Mouse (Mus musculus) left cerebral cortex, postnatal 36 days (tissue): ENCODE measurements around the gene Gm10392. TPM values are rescaled to one million over a fixed set of nuclear protein-coding genes. Genes with fewer than 3 reads are reported as not detected.

ENCODE experiments used
- DNase-seq, 2 experiments: peaks; one replicate each; pipeline ENCODE4 v3.0.0; 2021 to 2022; ENCODE audit warnings: low spot score in 2 of 2, mixed read lengths in 1 of 2
- intact Hi-C: fragments of 180-260 bp; cut with DNase I; formaldehyde crosslinking; loops from one replicate; pipeline ENCODE4 v1.15.1; 2025
- total RNA-seq, 2 experiments: library from RNA; stranded (reverse); gene quantifications; 2 replicates each; pipeline ENCODE4 v1.2.3; 2021

The Gm10392 gene
- total RNA-seq, 2 experiments from 2014 or later = not detected

GRCm38 (mm10) chr11:77511336-77511735, 7.7 kb downstream of the Gm10392 start:
- intact Hi-C loops = no loop called here
- DNase-seq = no peak

GRCm38 (mm10) chr11:77508068-77509021, 10.7 kb downstream of the Gm10392 start:
- intact Hi-C loops = loop anchor here (5.0 to 10.0 kb wide), 2 partner anchors 119 to 296 kb away; no protein-coding TSS in a partner anchor
- DNase-seq = peak; percentile 83 to 85

- no peak for DNase-seq
- intact Hi-C loops = loop anchor here (5.0 to 10.0 kb wide), 2 partner anchors 120 to 297 kb away; no protein-coding TSS in a partner anchor
These were observed 11.6 kb downstream of the Gm10392 start for GRCm38 (mm10) chr11:77507426-77507825.

GRCm38 (mm10) chr11:77506941-77507340, 12.1 kb downstream of the Gm10392 start:
- intact Hi-C loops = loop anchor here (5.0 to 10.0 kb wide), 2 partner anchors 120 to 298 kb away; no protein-coding TSS in a partner anchor

GRCm38 (mm10) chr11:77506273-77506672, 12.7 kb downstream of the Gm10392 start:
- DNase-seq = no peak
- intact Hi-C loops = loop anchor here (5.0 to 10.0 kb wide), 2 partner anchors 121 to 299 kb away; no protein-coding TSS in a partner anchor

More at GRCm38 (mm10) chr11:77506941-77507340, 12.1 kb downstream of the Gm10392 start:
- no peak for DNase-seq

GRCm38 (mm10) chr11:77505291-77505980, 13.6 kb downstream of the Gm10392 start:
- no peak for DNase-seq
- intact Hi-C loops = loop anchor here (5.0 to 10.0 kb wide), 2 partner anchors 122 to 299 kb away; no protein-coding TSS in a partner anchor

GRCm38 (mm10) chr11:77504377-77504776, 14.6 kb downstream of the Gm10392 start:
- intact Hi-C loops = loop anchor here (10.0 kb wide), 1 partner anchor 300 kb away; no protein-coding TSS in a partner anchor
- DNase-seq = no peak

- DNase-seq = no peak
- intact Hi-C loops = loop anchor here (10.0 kb wide), 1 partner anchor 301 kb away; no protein-coding TSS in a partner anchor
These were observed 15.5 kb downstream of the Gm10392 start for GRCm38 (mm10) chr11:77503511-77503910.

- intact Hi-C loops = loop anchor here (10.0 kb wide), 1 partner anchor 302 kb away; no protein-coding TSS in a partner anchor
- no peak for DNase-seq
These were observed 16.5 kb downstream of the Gm10392 start for GRCm38 (mm10) chr11:77502481-77502880.

GRCm38 (mm10) chr11:77501971-77502370, 17.0 kb downstream of the Gm10392 start:
- intact Hi-C loops = loop anchor here (10.0 kb wide), 1 partner anchor 303 kb away; no protein-coding TSS in a partner anchor
- DNase-seq = no peak

- DNase-seq = peak; percentile 62 to 78
- intact Hi-C loops = loop anchor here (10.0 kb wide), 1 partner anchor 303 kb away; no protein-coding TSS in a partner anchor
These were observed 17.6 kb downstream of the Gm10392 start for GRCm38 (mm10) chr11:77501392-77501791.

- peak; percentile 57 to 66 for DNase-seq
- intact Hi-C loops = loop anchor here (10.0 kb wide), 1 partner anchor 304 kb away; no protein-coding TSS in a partner anchor
These were observed 18.4 kb downstream of the Gm10392 start for GRCm38 (mm10) chr11:77500361-77501325.

- intact Hi-C loops = no loop called here
- DNase-seq = no peak
These were observed 19.6 kb downstream of the Gm10392 start for GRCm38 (mm10) chr11:77499354-77499753.

- intact Hi-C loops = no loop called here
- DNase-seq = no peak
These were observed 20.5 kb downstream of the Gm10392 start for GRCm38 (mm10) chr11:77498261-77499139.

GRCm38 (mm10) chr11:77497851-77498250, 21.1 kb downstream of the Gm10392 start:
- DNase-seq = no peak
- intact Hi-C loops = no loop called here

GRCm38 (mm10) chr11:77497341-77497756, 21.6 kb downstream of the Gm10392 start:
- intact Hi-C loops = no loop called here
- no peak for DNase-seq

- DNase-seq = no peak
- intact Hi-C loops = no loop called here
These were observed 23.5 kb downstream of the Gm10392 start for GRCm38 (mm10) chr11:77495507-77495906.

- intact Hi-C loops = no loop called here
- DNase-seq = no peak
These were observed 24.2 kb downstream of the Gm10392 start for GRCm38 (mm10) chr11:77494782-77495181.
